Mouse (Mus musculus) C2C12 (cell line): ENCODE measurements around the gene Ptcra.

Experiments
- CEBPB ChIP-seq: IDR thresholded peaks from one replicate; pipeline ENCODE4 v1.6.1; 2011; ENCODE audit warnings: low read depth, mild to moderate bottlenecking, control low read depth, moderate library complexity
- CTCF ChIP-seq: IDR thresholded peaks from one replicate; pipeline ENCODE4 v1.5.1; 2011; ENCODE audit not compliant: control insufficient read depth, insufficient read depth, insufficient read length
- MAX ChIP-seq: IDR thresholded peaks from one replicate; pipeline ENCODE4 v1.6.1; 2011; ENCODE audit warnings: mild to moderate bottlenecking, control low read depth
- USF1 ChIP-seq: IDR thresholded peaks from one replicate; pipeline ENCODE4 v1.6.1; 2011; ENCODE audit warnings: low read depth, mild to moderate bottlenecking, control low read depth, moderate library complexity

GRCm38 (mm10) chr17:46749282-46749681, 14.2 kb downstream of the Ptcra start:
- TF ChIP-seq CTCF: no peak
- no peak for TF ChIP-seq MAX
- no peak for TF ChIP-seq CEBPB
- TF ChIP-seq USF1: no peak
